In the genomic region with DNA sequence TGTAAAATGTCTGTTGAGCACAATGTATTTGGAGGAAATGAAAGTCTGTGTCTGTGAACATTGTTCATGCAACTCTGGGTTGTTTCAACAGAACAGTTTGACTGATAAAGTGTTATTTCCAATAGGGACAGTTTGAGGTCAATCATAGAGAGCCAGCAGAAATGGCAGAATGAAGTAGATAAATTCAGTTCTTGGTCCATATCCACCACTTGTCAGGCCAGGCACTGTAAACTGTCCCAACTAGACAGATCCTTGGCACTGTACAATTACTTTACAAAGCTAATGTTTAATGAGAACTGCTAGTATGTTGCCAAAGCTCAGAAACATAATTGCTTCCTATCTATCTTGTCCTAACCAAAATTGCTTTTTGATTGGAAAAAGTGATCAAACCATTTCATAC, we compare ENCODE assay signal across 24 mouse cellular contexts. TPM values are rescaled to one million over a fixed set of nuclear protein-coding genes. Genes with fewer than 3 reads are reported as not detected.
DNase-seq lines count a peak whose midpoint lies in the region; ATAC-seq and TF ChIP-seq lines count a peak whose summit lies in the region.
"Had no signal": no experiment of that assay in that cellular context is flagged by ENCODE, and none has a peak within 500 bp of the region (broad histone marks: within the 10 kb centered on the region; RNA-seq: fewer than 3 reads in every experiment).

No protein-coding gene starts in this region.

- no peak overlapping the region for H3K4me2 ChIP-seq in lung, embryonic 14.5 days
- H3K4me2 ChIP-seq in lung, embryonic 16.5 days (ENCODE audit: low read depth, low read length), result no peak overlapping the region
- H3K4me2 ChIP-seq: embryonic facial prominence, embryonic 12.5 days; forebrain, embryonic 13.5 days; forebrain, embryonic 15.5 days had no signal

- DNase-seq in kidney, adult 2 months, result peak; percentile 1
- no peak for DNase-seq in kidney, postnatal 36 days
- peak; percentile 51 for DNase-seq in lung, embryonic 14.5 days
- no peak for DNase-seq in lung, adult 2 months
- no peak for DNase-seq in lung, postnatal 14 days
- peak; percentile 4 for DNase-seq in lung, postnatal 10 days
- DNase-seq in lung, adult 18-20 months, result no peak
- DNase-seq: adrenal gland, adult 8-10 months; adrenal gland, postnatal 14 days; adrenal gland, postnatal 36 days; B cell, adult 2 months; cerebellum, adult 11-12 months; cerebellum, adult 2 months; cerebellum, adult 9-10 months; cerebellum, postnatal 10 days; cerebellum, postnatal 25 days had no signal

- H3K27ac ChIP-seq in kidney, adult 2 months (ENCODE audit: insufficient read depth, low read depth, low read length), result no peak overlapping the region
- no peak overlapping the region for H3K27ac ChIP-seq in lung, embryonic 14.5 days (ENCODE audit: low read depth)
- H3K27ac ChIP-seq in lung, embryonic 16.5 days (ENCODE audit: low read length), result no peak overlapping the region
- H3K27ac ChIP-seq: embryonic facial prominence, embryonic 10.5 days; embryonic facial prominence, embryonic 12.5 days; forebrain, embryonic 13.5 days; forebrain, embryonic 15.5 days had no signal

- H3K4me3 ChIP-seq in kidney, adult 2 months (ENCODE audit: insufficient read depth, low read depth, low read length), result no peak overlapping the region
- H3K4me3 ChIP-seq in lung, embryonic 14.5 days (ENCODE audit: low read depth, low read length), result no peak overlapping the region
- H3K4me3 ChIP-seq in lung, adult 2 months (replicated peaks; ENCODE audit: extremely low read depth, low read depth, low read length), result no peak overlapping the region
- H3K4me3 ChIP-seq in lung, embryonic 16.5 days (ENCODE audit: low read length), result no peak overlapping the region
- H3K4me3 ChIP-seq: embryonic facial prominence, embryonic 10.5 days; embryonic facial prominence, embryonic 12.5 days; forebrain, embryonic 13.5 days; forebrain, embryonic 15.5 days had no signal

- H3K36me3 ChIP-seq in kidney, adult 2 months (ENCODE audit: control insufficient read depth, insufficient read depth, low read length), result no peaks in the 10 kb centered on the region
- H3K36me3 ChIP-seq in lung, embryonic 14.5 days (ENCODE audit: insufficient read depth), result no peaks in the 10 kb centered on the region
- H3K36me3 ChIP-seq in lung, embryonic 16.5 days (ENCODE audit: control insufficient read depth, insufficient read depth, low read length), result no peaks in the 10 kb centered on the region
- H3K36me3 ChIP-seq: embryonic facial prominence, embryonic 10.5 days; embryonic facial prominence, embryonic 12.5 days; forebrain, embryonic 15.5 days had no signal

- H3K9me3 ChIP-seq in lung, embryonic 14.5 days (ENCODE audit: low read depth, low read length), result no peaks in the 10 kb centered on the region
- H3K9me3 ChIP-seq in lung, embryonic 16.5 days (ENCODE audit: control insufficient read depth, low read length), result no peaks in the 10 kb centered on the region
- H3K9me3 ChIP-seq: embryonic facial prominence, embryonic 10.5 days; embryonic facial prominence, embryonic 12.5 days; forebrain, embryonic 13.5 days; forebrain, embryonic 15.5 days had no signal

- ATAC-seq in lung, embryonic 14.5 days (ENCODE audit: insufficient read depth), result no peak
- ATAC-seq in lung, embryonic 16.5 days (ENCODE audit: low read depth), result peak; percentile 77
- ATAC-seq: forebrain, embryonic 13.5 days; forebrain, embryonic 15.5 days had no signal

- H3K4me1 ChIP-seq in kidney, adult 2 months (ENCODE audit: control insufficient read depth, insufficient read depth, low read length), result no peaks in the 10 kb centered on the region
- H3K4me1 ChIP-seq in lung, embryonic 14.5 days (ENCODE audit: insufficient read depth), result no peaks in the 10 kb centered on the region
- H3K4me1 ChIP-seq in lung, adult 2 months (ENCODE audit: control insufficient read depth, insufficient read depth, low read length), result no peaks in the 10 kb centered on the region
- H3K4me1 ChIP-seq in lung, embryonic 16.5 days (replicated peaks; ENCODE audit: control insufficient read depth, insufficient read depth, low read length), result no peaks in the 10 kb centered on the region
- H3K4me1 ChIP-seq: embryonic facial prominence, embryonic 10.5 days; embryonic facial prominence, embryonic 12.5 days; forebrain, embryonic 13.5 days; forebrain, embryonic 15.5 days had no signal

- TF ChIP-seq POLR2A in kidney, adult 2 months (IDR thresholded peaks at IDR 0.05; ENCODE audit: low read depth, low read length), result no peak
- TF ChIP-seq POLR2A in lung, adult 2 months (IDR thresholded peaks at IDR 0.05; ENCODE audit: borderline replicate concordance, extremely low read depth, low read depth, low read length), result no peak

- no peak for TF ChIP-seq CTCF in kidney, adult 2 months (conservative IDR thresholded peaks at IDR 0.05; ENCODE audit: insufficient read depth, insufficient read length, low read depth, low read length)
- no peak for TF ChIP-seq CTCF in lung, embryonic 14.5 days (IDR thresholded peaks at IDR 0.05; ENCODE audit: low read depth)
- no peak for TF ChIP-seq CTCF in lung, adult 2 months (IDR thresholded peaks at IDR 0.05; ENCODE audit: insufficient read depth, low read length)

- no peak overlapping the region for H3K9ac ChIP-seq in lung, embryonic 14.5 days
- H3K9ac ChIP-seq in lung, embryonic 16.5 days (ENCODE audit: low read length), result no peak overlapping the region
- H3K9ac ChIP-seq: embryonic facial prominence, embryonic 12.5 days; forebrain, embryonic 13.5 days; forebrain, embryonic 15.5 days had no signal

- H3K27me3 ChIP-seq in kidney, adult 2 months (replicated peaks; ENCODE audit: control insufficient read depth, insufficient read depth, low read length), result no peaks in the 10 kb centered on the region; the same call in 1 of the 2 replicates
- H3K27me3 ChIP-seq in lung, embryonic 14.5 days (ENCODE audit: insufficient read depth, low read length), result no peaks in the 10 kb centered on the region
- H3K27me3 ChIP-seq in lung, embryonic 16.5 days (ENCODE audit: control insufficient read depth, insufficient read depth, low read depth, low read length), result no peaks in the 10 kb centered on the region
- H3K27me3 ChIP-seq: embryonic facial prominence, embryonic 12.5 days; forebrain, embryonic 13.5 days; forebrain, embryonic 15.5 days had no signal

RNA-seq across cellular contexts. Expression of a gene that starts 13.3 kb away (rescaled TPM):
- polyA plus RNA-seq in kidney, adult 2 months (2012; rRNA removed), result not detected in 2 replicates
- polyA plus RNA-seq in lung, embryonic 14.5 days (2014; fragmentation: Nextera tagmentation; extraction: Ambion mirVana), result not detected in 2 replicates
- not detected in 2 replicates for polyA plus RNA-seq in lung, adult 2 months (2012; rRNA removed)
- polyA plus RNA-seq in lung, embryonic 16.5 days (2015; fragmentation: Nextera tagmentation; extraction: Ambion mirVana), result not detected in 2 replicates
- polyA plus RNA-seq: cerebellum, adult 2 months; cortical plate, adult 2 months; embryonic facial prominence, embryonic 10.5 days; embryonic facial prominence, embryonic 12.5 days; embryonic facial prominence, embryonic 14.5 days; forebrain, embryonic 11.5 days; forebrain, embryonic 13.5 days; forebrain, embryonic 15.5 days had no signal

Comparison
In these comparisons a context has a peak if more than half of its experiments do, and no peak if none do; other contexts are left out.
1. DNase-seq: peak in kidney, adult 2 months (single experiment), lung, embryonic 14.5 days (single experiment) and lung, postnatal 10 days (single experiment); none in kidney, postnatal 36 days (0 of 2), lung, adult 2 months (single experiment), lung, postnatal 14 days (single experiment) and lung, adult 18-20 months (0 of 2).